Mouse (Mus musculus) limb, embryonic 14.5 days (tissue): ENCODE results near the gene Trio. TPM values are rescaled to one million over a fixed set of nuclear protein-coding genes. Genes with fewer than 3 reads are reported as not detected.
A peak's percentile ranks its signal among the peaks of the same experiment; 100 is the strongest.

ENCODE experiments used
- ATAC-seq: fragments of 200-750 bp; cut with Nextera tagmentation; 2 replicates; pipeline ENCODE4 v1.8.0; 2017; ENCODE audit warnings: low read depth, moderate number of reproducible peaks, moderate TSS enrichment; ENCODE audit not compliant: low FRiP score
- DNase-seq: peaks from one replicate; pipeline ENCODE4 v3.0.0-alpha.2; 2015; ENCODE audit warnings: low spot score
- H3K27ac ChIP-seq: fragments of 300-500 bp; sonication (generic); replicated peaks from 2 replicates; pipeline ENCODE4 v1.5.1; 2014; ENCODE audit warnings: low read depth, mild to moderate bottlenecking, low read length, moderate library complexity, mixed read lengths
- H3K27me3 ChIP-seq: fragments of 300-500 bp; sonication (generic); 2 replicates; pipeline ENCODE4 v1.6.1; 2014; ENCODE audit warnings: low read length, mixed read lengths; ENCODE audit not compliant: control insufficient read depth, insufficient read depth
- H3K36me3 ChIP-seq: fragments of 300-500 bp; sonication (generic); 2 replicates; pipeline ENCODE4 v1.6.1; 2014; ENCODE audit warnings: mild to moderate bottlenecking, low read length, moderate library complexity, mixed read lengths; ENCODE audit not compliant: control insufficient read depth, insufficient read depth
- H3K4me1 ChIP-seq: fragments of 300-500 bp; sonication (generic); 2 replicates; pipeline ENCODE4 v1.6.1; 2014; ENCODE audit warnings: antibody characterized with exemption, low read length, mixed read lengths; ENCODE audit not compliant: control insufficient read depth, insufficient read depth
- H3K4me2 ChIP-seq: fragments of 300-500 bp; sonication (generic); replicated peaks from 2 replicates; pipeline ENCODE4 v1.6.1; 2014; ENCODE audit warnings: low read depth, mild to moderate bottlenecking, low read length, moderate library complexity; ENCODE audit not compliant: severe bottlenecking
- H3K4me3 ChIP-seq: fragments of 300-500 bp; sonication (generic); replicated peaks from 2 replicates; pipeline ENCODE4 v1.5.1; 2014; ENCODE audit warnings: low read length
- H3K9ac ChIP-seq: fragments of 300-500 bp; sonication (generic); 2 replicates; pipeline ENCODE4 v1.6.1; 2014; ENCODE audit warnings: mild to moderate bottlenecking, low read depth, low read length, moderate library complexity; ENCODE audit not compliant: severe bottlenecking
- H3K9me3 ChIP-seq: fragments of 300-500 bp; sonication (generic); 2 replicates; pipeline ENCODE4 v1.6.1; 2016; ENCODE audit warnings: low read length; ENCODE audit not compliant: control insufficient read depth
- POLR2A ChIP-seq: fragments of 200-500 bp; IDR thresholded peaks from 2 replicates; pipeline ENCODE4 v1.8.0; 2012; ENCODE audit warnings: inconsistent platforms, mild to moderate bottlenecking, moderate library complexity, borderline replicate concordance; ENCODE audit not compliant: insufficient read depth, insufficient read length; ENCODE audit errors: extremely low read depth
- WGBS: fragments of 180-500 bp; shearing (Covaris S2); extraction: QIAGEN DNeasy Blood & Tissue Kit; methylation state at CpG from one replicate; pipeline ENCODE4 v1.1.7; 2014; 5-methylcytosine and 5-hydroxymethylcytosine counted together
- polyA plus RNA-seq, 2 experiments: library from polyadenylated mRNA; depleted of rRNA in 1 of 2; stranded (reverse) in 1 of 2; unstranded in 1 of 2; fragments of >200 nt; fragmentation: Nextera tagmentation in 1 of 2; extraction: Ambion mirVana in 1 of 2; gene quantifications; 2 replicates each; pipeline versions ENCODE4 v1.2.1 to v1.2.3; 2012 to 2014

Gene Trio
- polyA plus RNA-seq, 2 experiments, result 78.7 to 230 TPM

GRCm38 (mm10) chr15:27814677-27815391 lies 210.8 kb downstream of the Trio start:
- H3K27me3 ChIP-seq, result no peaks in the 10 kb centered on the region
- peaks cover 34% of the 10 kb centered on the region for H3K4me1 ChIP-seq
- ATAC-seq, result peak; percentile 64
- H3K36me3 ChIP-seq, result peaks cover 57% of the 10 kb centered on the region
- H3K27ac ChIP-seq, result peak overlapping the region; percentile 55; the same call in 1 of the 2 replicates
- peak; percentile 70 for DNase-seq
- WGBS, result 15% methylated on average over 6 of the region's 6 CpGs
- no peak overlapping the region for H3K4me2 ChIP-seq
- H3K9ac ChIP-seq, result no peak overlapping the region
- TF ChIP-seq POLR2A, result no peak
- H3K4me3 ChIP-seq, result no peak overlapping the region
- no peaks in the 10 kb centered on the region for H3K9me3 ChIP-seq

GRCm38 (mm10) chr15:27810793-27811488 lies 214.7 kb downstream of the Trio start:
- no peak for DNase-seq
- Histone ChIP-seq H3K9me3 (no peaks in the 10 kb centered on the region), H3K4me1 (peaks cover 68% of the 10 kb centered on the region), H3K4me3 (no peak overlapping the region), H3K27ac (peak overlapping the region; percentile 74), H3K4me2 (no peak overlapping the region), H3K36me3 (peaks cover 27% of the 10 kb centered on the region), H3K27me3 (no peaks in the 10 kb centered on the region), H3K9ac (no peak overlapping the region)
- peak; percentile 13; the same call in 1 of the 2 replicates for ATAC-seq
- TF ChIP-seq POLR2A, result no peak
- WGBS, result 28% methylated on average over 12 of the region's 12 CpGs

DNA sequence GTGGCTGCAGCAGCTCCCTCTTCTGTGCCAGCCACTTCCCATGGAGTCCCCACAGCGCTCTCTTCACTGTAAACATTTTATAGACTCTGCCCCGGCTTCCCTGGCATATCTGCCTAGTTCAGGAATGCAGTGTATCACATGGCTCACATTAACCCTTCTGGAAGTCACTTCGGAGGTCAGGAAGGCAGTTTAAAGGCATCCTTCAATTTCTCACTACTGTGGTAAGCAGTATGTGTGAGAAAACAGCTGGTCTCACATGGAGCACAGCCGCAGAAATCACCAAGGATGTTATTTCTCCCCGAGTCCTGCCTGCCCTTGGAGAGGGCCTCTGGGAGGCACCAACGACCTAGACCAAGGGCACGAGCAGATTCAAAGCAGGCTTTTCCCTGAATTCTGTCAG lies 215.4 kb downstream of the Trio start:
- no peak overlapping the region for H3K4me3 ChIP-seq
- DNase-seq (no peak), ATAC-seq (peak; percentile 36; the same call in 1 of the 2 replicates)
- no peak overlapping the region for H3K4me2 ChIP-seq
- H3K36me3 ChIP-seq, result peaks cover 25% of the 10 kb centered on the region
- no peaks in the 10 kb centered on the region for H3K27me3 ChIP-seq
- peak overlapping the region; percentile 74 for H3K27ac ChIP-seq
- H3K9me3 ChIP-seq, result no peaks in the 10 kb centered on the region
- no peak overlapping the region for H3K9ac ChIP-seq
- 11% methylated on average over 7 of the region's 7 CpGs for WGBS
- TF ChIP-seq POLR2A, result no peak
- peaks cover 68% of the 10 kb centered on the region for H3K4me1 ChIP-seq

DNA sequence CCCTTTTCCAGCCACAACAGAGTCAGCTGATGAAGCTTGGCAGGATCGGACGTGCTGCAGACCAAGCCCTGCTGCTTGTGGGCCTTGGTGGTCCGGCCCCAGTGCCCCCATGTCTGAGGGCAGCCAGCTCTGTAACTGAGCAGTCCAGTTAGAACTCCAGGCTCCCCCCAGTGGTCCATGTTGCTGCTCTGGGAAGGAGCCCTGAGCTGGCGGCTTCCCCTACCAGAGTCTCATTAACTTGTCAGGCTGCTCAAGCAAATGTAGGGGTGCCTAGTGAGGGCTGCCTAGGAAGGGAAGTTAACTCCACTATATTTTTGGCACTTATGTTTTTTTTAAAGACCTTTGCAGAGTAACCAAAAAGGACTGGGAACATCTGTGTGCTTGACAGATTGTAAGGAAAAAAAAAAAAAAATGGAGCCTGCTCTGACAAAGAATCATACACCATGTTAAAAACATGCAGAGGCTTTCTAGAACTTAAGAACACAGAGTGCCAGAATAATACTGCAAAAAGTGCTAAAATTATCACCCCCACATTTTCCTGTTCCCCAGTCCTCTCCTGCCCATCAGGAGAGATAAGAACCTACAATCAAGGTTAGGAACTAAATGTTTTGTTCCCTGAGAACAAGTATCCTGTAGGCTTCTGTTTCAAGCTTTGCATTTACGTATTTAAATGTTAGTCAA lies 216.9 kb downstream of the Trio start:
- TF ChIP-seq POLR2A, result no peak
- Histone ChIP-seq H3K9me3 (no peaks in the 10 kb centered on the region), H3K27ac (peak overlapping the region; percentile 72), H3K4me3 (no peak overlapping the region), H3K9ac (no peak overlapping the region), H3K36me3 (peaks cover 38% of the 10 kb centered on the region), H3K27me3 (no peaks in the 10 kb centered on the region), H3K4me2 (no peak overlapping the region), H3K4me1 (peaks cover 68% of the 10 kb centered on the region)
- DNase-seq (peak; percentile 83), ATAC-seq (peak; percentile 51)
- 23% methylated on average over 5 of the region's 5 CpGs for WGBS

- Histone ChIP-seq H3K4me3 (no peak overlapping the region), H3K27ac (peak overlapping the region; percentile 46), H3K9ac (no peak overlapping the region), H3K27me3 (no peaks in the 10 kb centered on the region), H3K4me2 (no peak overlapping the region), H3K36me3 (peaks cover 41% of the 10 kb centered on the region), H3K9me3 (no peaks in the 10 kb centered on the region), H3K4me1 (peaks cover 73% of the 10 kb centered on the region)
- ATAC-seq (peak; percentile 50), DNase-seq (peak; percentile 77)
- 16% methylated on average over 10 of the region's 10 CpGs for WGBS
- no peak for TF ChIP-seq POLR2A
Observed at GRCm38 (mm10) chr15:27806219-27806618, 219.4 kb downstream of the Trio start.
